In genomic region chr15:21008487-21008886, GRCm38 (mm10) we compare ENCODE assay signal across 19 mouse cellular contexts.
A peak's percentile ranks its signal among the peaks of the same experiment; 100 is the strongest.
DNase-seq lines count a peak whose midpoint lies in the region; ATAC-seq and TF ChIP-seq lines count a peak whose summit lies in the region.
"Had no signal": no experiment of that assay in that cellular context is flagged by ENCODE, and none has a peak within 500 bp of the region (broad histone marks: within the 10 kb centered on the region; RNA-seq: fewer than 3 reads in every experiment).

No protein-coding gene starts in this region.

- TF ChIP-seq CTCF in MEL (IDR thresholded peaks at IDR 0.05 in 2 of 3, conservative IDR thresholded peaks at IDR 0.05 in 1 of 3; ENCODE audit: control insufficient read depth in 1 of 3, insufficient read depth in 1 of 3, low read depth in 2 of 3, low read length in 3 of 3, poor library complexity in 1 of 3, severe bottlenecking in 1 of 3) = no peak
- TF ChIP-seq CTCF in brain, embryonic 14.5 days (IDR thresholded peaks at IDR 0.05; ENCODE audit: borderline replicate concordance, extremely low read depth, insufficient read depth, insufficient read length) = no peak
- TF ChIP-seq CTCF in forebrain, postnatal 0 days (IDR thresholded peaks at IDR 0.05; ENCODE audit: low read depth) = no peak

- no peaks in the 10 kb centered on the region for H3K27me3 ChIP-seq in MEL (ENCODE audit: control insufficient read depth in 1 of 2, insufficient read depth in 2 of 2, low read length in 2 of 2)
- no peaks in the 10 kb centered on the region for H3K27me3 ChIP-seq in forebrain, postnatal 0 days (ENCODE audit: insufficient read depth, low read length)
- 0 out of 2 replicates have a peak, but pooled peaks cover 4% of the 10 kb centered on the region for H3K27me3 ChIP-seq in midbrain, embryonic 12.5 days
- H3K27me3 ChIP-seq: heart, embryonic 15.5 days had no signal

- ATAC-seq in forebrain, postnatal 0 days = 0 out of 2 replicates have a peak, but pooled peaks have one; percentile 12
- peak; percentile 74 for ATAC-seq in midbrain, embryonic 12.5 days (ENCODE audit: low FRiP score, low read depth)
- no peak for ATAC-seq in granulocyte monocyte progenitor cell, adult 5-6 weeks (replicated peaks; ENCODE audit: poor library complexity, severe bottlenecking)
- ATAC-seq: inflammation-experienced regulatory T-cells, adult 6 months had no signal

- 2% methylated on average over 1 of the region's 1 CpGs for WGBS in forebrain, postnatal 0 days
- WGBS in midbrain, embryonic 12.5 days = 13% methylated on average over 1 of the region's 1 CpGs

- H3K36me3 ChIP-seq in MEL (ENCODE audit: control insufficient read depth in 1 of 2, insufficient read depth in 2 of 2, low read length in 2 of 2) = no peaks in the 10 kb centered on the region
- no peaks in the 10 kb centered on the region for H3K36me3 ChIP-seq in forebrain, postnatal 0 days (ENCODE audit: insufficient read depth)
- H3K36me3 ChIP-seq in midbrain, embryonic 12.5 days = no peaks in the 10 kb centered on the region
- H3K36me3 ChIP-seq: heart, embryonic 15.5 days had no signal

- H3K9ac ChIP-seq in MEL (ENCODE audit: control insufficient read depth, low read depth, low read length, poor library complexity, severe bottlenecking) = no peak overlapping the region
- no peak overlapping the region for H3K9ac ChIP-seq in forebrain, postnatal 0 days
- H3K9ac ChIP-seq in midbrain, embryonic 12.5 days (replicated peaks) = no peak overlapping the region
- H3K9ac ChIP-seq: heart, embryonic 15.5 days; liver, embryonic 14.5 days; lung, embryonic 14.5 days had no signal

- no peaks in the 10 kb centered on the region for H3K9me3 ChIP-seq in MEL (replicated peaks; ENCODE audit: insufficient read depth, low read length)
- H3K9me3 ChIP-seq in forebrain, postnatal 0 days (ENCODE audit: low read length) = no peaks in the 10 kb centered on the region
- no peaks in the 10 kb centered on the region for H3K9me3 ChIP-seq in midbrain, embryonic 12.5 days
- H3K9me3 ChIP-seq: heart, embryonic 15.5 days had no signal

- no peak for TF ChIP-seq RAD21 in MEL (IDR thresholded peaks at IDR 0.05; ENCODE audit: low read depth, low read length)

- H3K4me2 ChIP-seq in forebrain, postnatal 0 days (ENCODE audit: low read depth) = no peak overlapping the region
- H3K4me2 ChIP-seq in midbrain, embryonic 12.5 days (replicated peaks) = no peak overlapping the region
- H3K4me2 ChIP-seq: heart, embryonic 15.5 days; lung, embryonic 14.5 days had no signal

- H3K27ac ChIP-seq in MEL (ENCODE audit: control insufficient read depth, low read depth, low read length) = no peak overlapping the region
- no peak overlapping the region for H3K27ac ChIP-seq in forebrain, postnatal 0 days (ENCODE audit: low read depth, low read length)
- peak overlapping the region; percentile 52 for H3K27ac ChIP-seq in midbrain, embryonic 12.5 days (replicated peaks)
- H3K27ac ChIP-seq: heart, embryonic 15.5 days; liver, embryonic 14.5 days had no signal

- DNase-seq in MEL (ENCODE audit: low read depth, low spot score) = peak; percentile 14
- peak; percentile 62 for DNase-seq in brain, embryonic 14.5 days (ENCODE audit: low read depth)
- DNase-seq in forebrain, postnatal 0 days = no peak
- DNase-seq in retina, postnatal 1 day = no peak
- DNase-seq in adrenal gland, adult (ENCODE audit: inconsistent age in 2 of 2, low spot score in 1 of 2) = no peak
- no peak for DNase-seq in gastrocnemius, postnatal 4 days (ENCODE audit: low spot score in 2 of 2)
- DNase-seq: cerebellum, adult 18-20 months; cerebellum, postnatal 36 days; gastrocnemius, postnatal 36 days; kidney, adult 18-20 months; layer of hippocampus, adult 9-11 months; lung, embryonic 14.5 days; right cerebral cortex, postnatal 14 days; thymus, postnatal 14 days had no signal

- H3K4me3 ChIP-seq in MEL (ENCODE audit: control insufficient read depth in 1 of 2, insufficient read depth in 1 of 2, low read depth in 2 of 2, low read length in 2 of 2) = no peak overlapping the region
- H3K4me3 ChIP-seq in forebrain, postnatal 0 days (ENCODE audit: low read depth, low read length) = no peak overlapping the region
- H3K4me3 ChIP-seq in midbrain, embryonic 12.5 days = no peak overlapping the region
- H3K4me3 ChIP-seq: heart, embryonic 15.5 days had no signal

- H3K4me1 ChIP-seq in MEL (ENCODE audit: control insufficient read depth in 1 of 2, insufficient read depth in 2 of 2, low read length in 2 of 2) = peaks cover 0 to 2% of the 10 kb centered on the region in 2 experiments; a peak in 1 of 4 replicates
- peaks cover 4% of the 10 kb centered on the region; the same call in 1 of the 2 replicates for H3K4me1 ChIP-seq in forebrain, postnatal 0 days (ENCODE audit: insufficient read depth)
- peaks cover 14% of the 10 kb centered on the region; the same call in 1 of the 2 replicates for H3K4me1 ChIP-seq in midbrain, embryonic 12.5 days
- H3K4me1 ChIP-seq: heart, embryonic 15.5 days had no signal

- H3K79me2 ChIP-seq in MEL (ENCODE audit: control insufficient read depth, insufficient read depth, low read length, poor library complexity) = no peaks in the 10 kb centered on the region

- TF ChIP-seq EP300 in MEL (IDR thresholded peaks at IDR 0.05; ENCODE audit: low read depth in 1 of 2, low read length in 2 of 2) = no peak

- TF ChIP-seq POLR2A in MEL (IDR thresholded peaks at IDR 0.05; ENCODE audit: control insufficient read depth in 1 of 2, insufficient read depth in 1 of 2, low read depth in 1 of 2, low read length in 2 of 2, poor library complexity in 1 of 2) = no peak
- TF ChIP-seq POLR2A in brain, embryonic 14.5 days (IDR thresholded peaks at IDR 0.05; ENCODE audit: borderline replicate concordance, extremely low read depth, insufficient read depth, insufficient read length, poor library complexity, severe bottlenecking) = no peak

TF ChIP-seq in MEL, 35 proteins besides CTCF, POLR2A, EP300 and RAD21:
- TF ChIP-seq MYC (IDR thresholded peaks at IDR 0.05; ENCODE audit: low read depth, low read length) (no peak), MAZ (IDR thresholded peaks at IDR 0.05; ENCODE audit: low read depth, low read length) (no peak), E2F4 (IDR thresholded peaks at IDR 0.05; ENCODE audit: borderline replicate concordance, low read depth, low read length) (no peak), GATA1 (IDR thresholded peaks at IDR 0.05; ENCODE audit: low read depth, low read length) (no peak), NELFE (IDR thresholded peaks at IDR 0.05; ENCODE audit: low read depth, low read length) (no peak), TAL1 (IDR thresholded peaks at IDR 0.05; ENCODE audit: low read length) (no peak), MXI1 (IDR thresholded peaks at IDR 0.05; ENCODE audit: low read depth, low read length) (no peak), RCOR1 (IDR thresholded peaks at IDR 0.05; ENCODE audit: low read depth, low read length) (no peak), CHD1 (IDR thresholded peaks at IDR 0.05; ENCODE audit: low read depth, low read length) (no peak), UBTF (IDR thresholded peaks at IDR 0.05; ENCODE audit: borderline replicate concordance, insufficient read depth, low read depth, low read length) (no peak)

Comparison
In these comparisons a context has a peak if more than half of its experiments do, and no peak if none do; other contexts are left out.
1. DNase-seq: peak in MEL (single experiment) and brain, embryonic 14.5 days (single experiment); none in forebrain, postnatal 0 days (single experiment), retina, postnatal 1 day (single experiment), adrenal gland, adult (0 of 2) and gastrocnemius, postnatal 4 days (0 of 2).